ENCODE assay signal across 9 mouse cellular contexts in the genomic region with DNA sequence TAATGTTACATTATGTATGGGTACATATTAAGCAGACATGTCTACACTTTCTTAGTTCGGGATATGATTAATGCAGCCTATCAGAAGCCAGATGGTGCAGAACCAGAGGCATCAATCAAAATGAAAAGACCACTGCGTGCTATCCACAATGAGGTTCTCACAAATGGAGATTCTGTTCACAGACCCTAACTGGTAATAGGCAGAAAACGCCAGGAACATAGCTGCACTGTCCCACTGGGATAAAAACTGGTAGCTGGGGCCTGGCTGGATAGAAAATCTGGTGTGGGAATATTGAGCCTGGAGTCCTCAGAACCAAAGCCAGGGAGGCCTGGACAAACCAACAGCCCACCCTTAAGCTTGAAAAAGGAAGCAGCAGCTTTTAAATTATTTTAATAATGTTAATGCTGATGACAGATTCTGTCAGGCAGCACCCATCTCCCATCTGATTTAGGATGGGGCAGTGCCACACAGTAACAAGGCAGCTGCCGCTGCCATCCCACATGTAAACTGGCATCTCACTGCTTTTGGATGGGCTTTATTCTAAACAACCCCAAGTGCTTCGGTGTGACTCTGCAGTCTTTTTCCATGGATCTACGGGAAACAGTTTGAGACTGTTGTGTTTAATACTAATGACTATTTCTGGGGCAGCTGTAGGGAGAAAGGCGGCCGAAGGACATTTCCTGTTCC.
DNase-seq lines count a peak whose midpoint lies in the region; ATAC-seq lines count a peak whose summit lies in the region.
"Had no signal": no experiment of that assay in that cellular context is flagged by ENCODE, and none has a peak within 500 bp of the region (broad histone marks: within the 10 kb centered on the region; RNA-seq: fewer than 3 reads in every experiment).

No protein-coding gene starts in this region.

- no peak overlapping the region; the same call in 1 of the 2 replicates for H3K4me2 ChIP-seq in kidney, embryonic 16.5 days (replicated peaks; ENCODE audit: low read depth, low read length)
- no peak overlapping the region for H3K4me2 ChIP-seq in embryonic facial prominence, embryonic 11.5 days (ENCODE audit: low read depth, low read length)
- H3K4me2 ChIP-seq in hindbrain, embryonic 15.5 days: no peak overlapping the region
- no peak overlapping the region for H3K4me2 ChIP-seq in neural tube, embryonic 11.5 days (ENCODE audit: low read depth)

- H3K27ac ChIP-seq in kidney, embryonic 16.5 days (ENCODE audit: low read length): peak overlapping the region; percentile 22; the same call in 1 of the 2 replicates
- no peak overlapping the region; the same call in 1 of the 2 replicates for H3K27ac ChIP-seq in embryonic facial prominence, embryonic 11.5 days (replicated peaks; ENCODE audit: low read depth, low read length)
- H3K27ac ChIP-seq in hindbrain, embryonic 15.5 days (replicated peaks): peak overlapping the region; percentile 65
- H3K27ac ChIP-seq in neural tube, embryonic 11.5 days (ENCODE audit: low read depth, low read length): peak overlapping the region; percentile 87

- H3K9me3 ChIP-seq in kidney, embryonic 16.5 days (ENCODE audit: low read length): no peaks in the 10 kb centered on the region
- no peaks in the 10 kb centered on the region for H3K9me3 ChIP-seq in embryonic facial prominence, embryonic 11.5 days (replicated peaks; ENCODE audit: control insufficient read depth, low read length)
- H3K9me3 ChIP-seq in hindbrain, embryonic 15.5 days: no peaks in the 10 kb centered on the region
- no peaks in the 10 kb centered on the region for H3K9me3 ChIP-seq in neural tube, embryonic 11.5 days (ENCODE audit: control insufficient read depth, low read length)

- H3K9ac ChIP-seq in kidney, embryonic 16.5 days (replicated peaks; ENCODE audit: low read length): 0 out of 2 replicates have a peak overlapping the region, but pooled peaks have one; percentile 20
- H3K9ac ChIP-seq in embryonic facial prominence, embryonic 11.5 days (replicated peaks; ENCODE audit: low read length): no peak overlapping the region
- H3K9ac ChIP-seq in hindbrain, embryonic 15.5 days: no peak overlapping the region
- H3K9ac ChIP-seq in neural tube, embryonic 11.5 days (ENCODE audit: low read length): no peak overlapping the region; the same call in none of the 2 replicates

- ATAC-seq in kidney, embryonic 16.5 days (ENCODE audit: low FRiP score, low TSS enrichment): 0 out of 2 replicates have a peak, but pooled peaks have one; percentile 46
- peak; percentile 77 for ATAC-seq in embryonic facial prominence, embryonic 11.5 days (replicated peaks; ENCODE audit: insufficient number of reproducible peaks, low FRiP score, low TSS enrichment, low read depth)
- ATAC-seq in hindbrain, embryonic 15.5 days (ENCODE audit: low FRiP score, low read depth): peak; percentile 89
- peak; percentile 88 for ATAC-seq in neural tube, embryonic 11.5 days (ENCODE audit: insufficient read depth, low FRiP score, low TSS enrichment)

- no peak for DNase-seq in kidney, adult 11 months
- DNase-seq in embryonic facial prominence, embryonic 11.5 days (ENCODE audit: low spot score): peak; percentile 77
- DNase-seq in neural tube, embryonic 11.5 days (ENCODE audit: low spot score): peak; percentile 82
- DNase-seq in spleen, adult 18-20 months: no peak
- DNase-seq in right cerebral cortex, postnatal 14 days: no peak
- DNase-seq in right cerebral cortex, postnatal 36 days (ENCODE audit: low spot score in 2 of 2): no peak
- DNase-seq: lung, postnatal 4 days had no signal

- H3K4me1 ChIP-seq in kidney, embryonic 16.5 days (ENCODE audit: insufficient read depth, low read length): peaks cover 16% of the 10 kb centered on the region; the same call in 1 of the 2 replicates
- no peaks in the 10 kb centered on the region for H3K4me1 ChIP-seq in embryonic facial prominence, embryonic 11.5 days (ENCODE audit: control insufficient read depth, insufficient read depth, low read length)
- peaks cover 34% of the 10 kb centered on the region for H3K4me1 ChIP-seq in hindbrain, embryonic 15.5 days (replicated peaks)
- peaks cover 25% of the 10 kb centered on the region for H3K4me1 ChIP-seq in neural tube, embryonic 11.5 days (ENCODE audit: control insufficient read depth, insufficient read depth, low read length)

- no peak overlapping the region for H3K4me3 ChIP-seq in kidney, embryonic 16.5 days (ENCODE audit: low read length)
- H3K4me3 ChIP-seq in embryonic facial prominence, embryonic 11.5 days (ENCODE audit: low read depth, low read length): no peak overlapping the region
- no peak overlapping the region for H3K4me3 ChIP-seq in hindbrain, embryonic 15.5 days
- no peak overlapping the region for H3K4me3 ChIP-seq in neural tube, embryonic 11.5 days (ENCODE audit: low read depth, low read length)

- no peaks in the 10 kb centered on the region for H3K36me3 ChIP-seq in kidney, embryonic 16.5 days (ENCODE audit: insufficient read depth, low read length)
- H3K36me3 ChIP-seq in embryonic facial prominence, embryonic 11.5 days (replicated peaks; ENCODE audit: control insufficient read depth, insufficient read depth, low read depth, low read length): no peaks in the 10 kb centered on the region
- H3K36me3 ChIP-seq in hindbrain, embryonic 15.5 days: no peaks in the 10 kb centered on the region
- no peaks in the 10 kb centered on the region for H3K36me3 ChIP-seq in neural tube, embryonic 11.5 days (ENCODE audit: control insufficient read depth, insufficient read depth, low read length)

- 40% methylated on average over 8 of the region's 8 CpGs for WGBS in kidney, embryonic 16.5 days
- 19% methylated on average over 8 of the region's 8 CpGs for WGBS in embryonic facial prominence, embryonic 11.5 days
- WGBS in hindbrain, embryonic 15.5 days: 9% methylated on average over 8 of the region's 8 CpGs
- WGBS in neural tube, embryonic 11.5 days: 18% methylated on average over 8 of the region's 8 CpGs

- H3K27me3 ChIP-seq in kidney, embryonic 16.5 days (ENCODE audit: insufficient read depth, low read length): no peaks in the 10 kb centered on the region
- H3K27me3 ChIP-seq in embryonic facial prominence, embryonic 11.5 days (ENCODE audit: control insufficient read depth, insufficient read depth, low read length): no peaks in the 10 kb centered on the region
- no peaks in the 10 kb centered on the region for H3K27me3 ChIP-seq in hindbrain, embryonic 15.5 days
- no peaks in the 10 kb centered on the region for H3K27me3 ChIP-seq in neural tube, embryonic 11.5 days (ENCODE audit: control insufficient read depth, insufficient read depth, low read length)

Comparison
In these comparisons a context has a peak if more than half of its experiments do, and no peak if none do; other contexts are left out.
1. DNase-seq: peak in embryonic facial prominence, embryonic 11.5 days (single experiment) and neural tube, embryonic 11.5 days (single experiment); none in kidney, adult 11 months (single experiment), spleen, adult 18-20 months (0 of 2), right cerebral cortex, postnatal 14 days (single experiment) and right cerebral cortex, postnatal 36 days (0 of 2).
2. Peak in every context shown above with its lines, with median percentiles within 50 percentile points of each other: ATAC-seq.